Mouse (Mus musculus) midbrain, embryonic 14.5 days (tissue): Measurements from ENCODE around the gene Proca1. TPM values are rescaled to one million over a fixed set of nuclear protein-coding genes. Genes with fewer than 3 reads are reported as not detected.
A peak's percentile ranks its signal among the peaks of the same experiment; 100 is the strongest.

Experiments used
- ATAC-seq: fragments of 200-750 bp; cut with Nextera tagmentation; 2 replicates; pipeline ENCODE4 v1.8.0; 2017; ENCODE audit warnings: moderate number of reproducible peaks, moderate library complexity; ENCODE audit not compliant: low FRiP score, low TSS enrichment
- DNase-seq: peaks from one replicate; pipeline ENCODE4 v3.0.0-alpha.2; 2015
- H3K27ac ChIP-seq: fragments of 300-500 bp; sonication (generic); replicated peaks from 2 replicates; pipeline ENCODE4 v1.5.1; 2014; ENCODE audit warnings: mild to moderate bottlenecking, low read depth, low read length, moderate library complexity
- H3K27me3 ChIP-seq: fragments of 300-500 bp; sonication (generic); 2 replicates; pipeline ENCODE4 v1.6.1; 2014; ENCODE audit warnings: low read length, control low read depth, mixed read lengths; ENCODE audit not compliant: control insufficient read depth, insufficient read depth
- H3K36me3 ChIP-seq: fragments of 300-500 bp; sonication (generic); 2 replicates; pipeline ENCODE4 v1.6.1; 2014; ENCODE audit warnings: low read length, control low read depth; ENCODE audit not compliant: control insufficient read depth, insufficient read depth
- H3K4me1 ChIP-seq: fragments of 300-500 bp; sonication (generic); 2 replicates; pipeline ENCODE4 v1.6.1; 2014; ENCODE audit warnings: mild to moderate bottlenecking, antibody characterized with exemption, low read length, control low read depth; ENCODE audit not compliant: control insufficient read depth, insufficient read depth
- H3K4me2 ChIP-seq: fragments of 300-500 bp; sonication (generic); 2 replicates; pipeline ENCODE4 v1.6.1; 2014; ENCODE audit warnings: mild to moderate bottlenecking, low read length, moderate library complexity
- H3K4me3 ChIP-seq: fragments of 300-500 bp; sonication (generic); replicated peaks from 2 replicates; pipeline ENCODE4 v1.5.1; 2014; ENCODE audit warnings: low read depth, low read length
- H3K9ac ChIP-seq: fragments of 300-500 bp; sonication (generic); replicated peaks from 2 replicates; pipeline ENCODE4 v1.6.1; 2014; ENCODE audit warnings: mild to moderate bottlenecking, low read length, moderate library complexity
- H3K9me3 ChIP-seq: fragments of 300-500 bp; sonication (generic); 2 replicates; pipeline ENCODE4 v1.6.1; 2016; ENCODE audit warnings: low read length, control low read depth, mixed read lengths; ENCODE audit not compliant: control insufficient read depth
- WGBS: fragments of 180-500 bp; shearing (Covaris S2); extraction: QIAGEN DNeasy Blood & Tissue Kit; methylation state at CpG from one replicate; pipeline ENCODE4 v1.1.7; 2014; 5-methylcytosine and 5-hydroxymethylcytosine counted together
- polyA plus RNA-seq: library from polyadenylated mRNA; unstranded; fragments of >200 nt; fragmentation: Nextera tagmentation; extraction: Ambion mirVana; gene quantifications from 2 replicates; pipeline ENCODE4 v1.2.1, GENCODE M21; 2014

Proca1 gene
- polyA plus RNA-seq, 1 experiment from 2014 or later: 1.0 TPM

DNA sequence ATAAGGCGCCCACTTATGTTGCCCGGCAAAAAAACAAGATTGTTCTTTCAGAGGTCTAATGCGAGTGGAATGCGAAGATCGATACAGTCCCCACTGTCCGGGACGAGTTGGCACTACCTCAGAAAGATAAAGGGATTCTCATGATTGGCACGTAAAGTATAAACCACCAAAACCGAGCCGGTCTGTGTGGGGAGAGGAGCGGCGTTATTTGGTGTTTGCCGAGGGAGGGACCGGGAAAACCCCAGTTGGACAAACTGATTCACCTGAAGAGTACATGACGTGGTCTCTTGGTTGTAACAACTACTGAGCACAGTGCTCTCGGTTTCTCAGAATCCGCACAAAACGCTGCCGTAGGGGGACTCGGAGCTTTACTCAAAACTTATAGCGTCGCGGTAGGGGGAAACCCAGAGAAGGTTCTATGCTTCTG, 16.3 kb upstream of the Proca1 start:
- no peak overlapping the region for H3K27ac ChIP-seq
- peak overlapping the region; percentile 54 for H3K4me3 ChIP-seq
- no peak overlapping the region; the same call in 1 of the 2 replicates for H3K9ac ChIP-seq
- no peak for ATAC-seq
- peaks cover 32% of the 10 kb centered on the region for H3K36me3 ChIP-seq
- H3K9me3 ChIP-seq: no peaks in the 10 kb centered on the region
- no peak for DNase-seq
- peak overlapping the region; percentile 70 for H3K4me2 ChIP-seq
- no peaks in the 10 kb centered on the region for H3K27me3 ChIP-seq
- H3K4me1 ChIP-seq: peaks cover 23% of the 10 kb centered on the region
- 1% methylated on average over 23 of the region's 23 CpGs for WGBS

- Histone ChIP-seq H3K36me3 (peaks cover 36% of the 10 kb centered on the region), H3K4me3 (peak overlapping the region; percentile 37; the same call in 1 of the 2 replicates), H3K27ac (no peak overlapping the region), H3K4me2 (peak overlapping the region; percentile 70), H3K9me3 (no peaks in the 10 kb centered on the region), H3K4me1 (peaks cover 28% of the 10 kb centered on the region), H3K9ac (no peak overlapping the region), H3K27me3 (no peaks in the 10 kb centered on the region)
- DNase-seq (no peak), ATAC-seq (no peak)
- 4% methylated on average over 10 of the region's 10 CpGs for WGBS
Observed at GRCm38 (mm10) chr11:78177437-78177836, 15.8 kb upstream of the Proca1 start.

- WGBS: under 1% methylated on average over 70 of the region's 84 CpGs
- Histone ChIP-seq H3K4me1 (peaks cover 28% of the 10 kb centered on the region), H3K36me3 (peaks cover 36% of the 10 kb centered on the region), H3K9ac (peak overlapping the region; percentile 51), H3K27ac (peak overlapping the region; percentile 78), H3K9me3 (no peaks in the 10 kb centered on the region), H3K4me2 (peak overlapping the region; percentile 70), H3K4me3 (peak overlapping the region; percentile 37), H3K27me3 (no peaks in the 10 kb centered on the region)
- ATAC-seq (peak; percentile 85), DNase-seq (peak; percentile 97)
Observed at GRCm38 (mm10) chr11:78177903-78178858, 15.0 kb upstream of the Proca1 start.

- H3K4me1 ChIP-seq: peaks cover 31% of the 10 kb centered on the region
- peak; percentile 68 for DNase-seq
Observed at GRCm38 (mm10) chr11:78178859-78179437, 14.2 kb upstream of the Proca1 start.

DNA sequence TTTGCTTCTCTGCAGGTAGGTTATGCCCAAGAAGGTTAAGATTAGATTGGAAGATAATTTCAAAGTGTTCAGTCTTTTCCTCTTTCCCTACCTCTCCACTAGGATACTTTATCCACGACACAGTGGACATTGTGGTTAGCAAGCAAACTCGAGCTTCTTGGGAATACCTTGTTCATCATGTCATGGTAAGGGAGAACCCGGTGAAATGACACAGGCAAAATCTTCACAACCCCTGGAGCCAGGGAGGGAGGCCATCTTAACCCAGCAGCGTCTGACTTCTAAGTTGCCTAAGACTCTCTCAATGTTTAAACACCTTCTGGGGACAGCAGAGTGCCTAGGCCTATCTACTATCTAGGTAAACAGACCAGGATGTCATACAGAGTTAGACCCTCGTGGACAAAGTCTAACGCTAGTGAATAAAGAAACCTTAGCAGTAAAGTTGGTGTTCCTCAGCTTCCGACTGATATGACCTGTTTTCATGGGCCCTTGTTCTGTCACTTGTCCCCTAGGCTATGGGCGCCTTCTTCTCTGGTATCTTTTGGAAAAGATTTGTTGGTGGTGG, 13.7 kb upstream of the Proca1 start:
- Histone ChIP-seq H3K4me2 (peak overlapping the region; percentile 70), H3K36me3 (peaks cover 36% of the 10 kb centered on the region), H3K4me1 (peaks cover 32% of the 10 kb centered on the region), H3K9me3 (no peaks in the 10 kb centered on the region), H3K9ac (peak overlapping the region; percentile 51; the same call in 1 of the 2 replicates), H3K4me3 (peak overlapping the region; percentile 37; the same call in 1 of the 2 replicates), H3K27me3 (no peaks in the 10 kb centered on the region), H3K27ac (no peak overlapping the region)
- WGBS: 29% methylated on average over 8 of the region's 8 CpGs
- no peak for DNase-seq
- ATAC-seq: no peak

More at GRCm38 (mm10) chr11:78178859-78179437, 14.2 kb upstream of the Proca1 start:
- Histone ChIP-seq H3K27ac (peak overlapping the region; percentile 78), H3K9me3 (no peaks in the 10 kb centered on the region), H3K27me3 (no peaks in the 10 kb centered on the region), H3K36me3 (peaks cover 36% of the 10 kb centered on the region), H3K4me3 (peak overlapping the region; percentile 37), H3K9ac (peak overlapping the region; percentile 51), H3K4me2 (peak overlapping the region; percentile 70)
- peak; percentile 3 for ATAC-seq
- WGBS: 3% methylated on average over 29 of the region's 29 CpGs

GRCm38 (mm10) chr11:78180081-78180761, 13.0 kb upstream of the Proca1 start:
- H3K27ac ChIP-seq: no peak overlapping the region
- no peak overlapping the region for H3K9ac ChIP-seq
- no peaks in the 10 kb centered on the region for H3K9me3 ChIP-seq
- peaks cover 32% of the 10 kb centered on the region for H3K4me1 ChIP-seq
- no peak overlapping the region for H3K4me2 ChIP-seq
- H3K27me3 ChIP-seq: no peaks in the 10 kb centered on the region
- DNase-seq (no peak), ATAC-seq (no peak)
- peaks cover 36% of the 10 kb centered on the region for H3K36me3 ChIP-seq
- H3K4me3 ChIP-seq: no peak overlapping the region
- WGBS: 87% methylated on average over 6 of the region's 6 CpGs

DNA sequence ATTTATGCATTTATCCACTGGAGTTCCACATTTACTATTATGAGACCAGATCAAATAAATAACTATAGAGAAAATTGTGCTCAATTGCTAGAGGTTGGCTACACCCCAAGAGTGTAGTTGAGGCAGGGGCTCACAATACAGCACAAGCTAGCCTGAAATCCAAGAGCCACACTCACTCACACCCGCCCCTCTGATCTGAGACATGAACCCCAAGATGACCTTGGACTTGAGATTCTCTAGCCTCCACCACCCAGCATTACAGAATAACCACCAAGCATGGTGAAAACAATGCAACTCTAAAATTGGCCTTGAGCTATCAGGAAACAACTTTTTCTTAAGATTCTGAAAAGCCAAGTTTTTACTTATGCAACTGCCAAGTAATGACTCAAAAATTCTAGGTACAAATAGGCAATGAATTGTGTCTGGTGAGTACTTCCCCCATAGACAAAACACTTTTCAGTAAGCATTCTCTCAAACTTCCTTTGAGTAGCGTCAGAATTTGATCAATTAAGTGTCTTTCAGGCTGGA, 11.3 kb upstream of the Proca1 start:
- Histone ChIP-seq H3K36me3 (peaks cover 36% of the 10 kb centered on the region), H3K9me3 (no peaks in the 10 kb centered on the region), H3K4me2 (peak overlapping the region; percentile 83), H3K9ac (peak overlapping the region; percentile 90; the same call in 1 of the 2 replicates), H3K27ac (no peak overlapping the region), H3K4me3 (peak overlapping the region; percentile 90), H3K27me3 (no peaks in the 10 kb centered on the region), H3K4me1 (peaks cover 27% of the 10 kb centered on the region)
- ATAC-seq (no peak), DNase-seq (no peak)
- 54% methylated on average over 2 of the region's 2 CpGs for WGBS

- H3K9me3 ChIP-seq: no peaks in the 10 kb centered on the region
- H3K27ac ChIP-seq: peak overlapping the region; percentile 95; the same call in 1 of the 2 replicates
- peak overlapping the region; percentile 83 for H3K4me2 ChIP-seq
- no peaks in the 10 kb centered on the region for H3K27me3 ChIP-seq
- DNase-seq (no peak), ATAC-seq (no peak)
- peak overlapping the region; percentile 90 for H3K9ac ChIP-seq
- H3K4me3 ChIP-seq: peak overlapping the region; percentile 90
- peaks cover 23% of the 10 kb centered on the region for H3K4me1 ChIP-seq
- WGBS: 8% methylated on average over 7 of the region's 7 CpGs
- peaks cover 36% of the 10 kb centered on the region for H3K36me3 ChIP-seq
Observed at GRCm38 (mm10) chr11:78182450-78182849, 10.7 kb upstream of the Proca1 start.
